Mouse (Mus musculus) left cerebral cortex, postnatal 14 days (tissue): ENCODE results near the gene Nfatc2ip. TPM values are rescaled to one million over a fixed set of nuclear protein-coding genes. Genes with fewer than 3 reads are reported as not detected.

Experiments
- microRNA-seq, 2 experiments: library from miRNA; unstranded; fragments of <30 nt; microRNA quantifications; one replicate each; pipeline ENCODE4 v1.2.0; 2022
- total RNA-seq, 2 experiments: library from RNA; stranded (reverse); gene quantifications; 2 replicates each; pipeline ENCODE4 v1.2.3; 2021

Nfatc2ip gene
- total RNA-seq, 2 experiments from 2014 or later: 5.1 to 7.4 TPM

Small RNA genes lying within 50 kb of the gene (microRNA-seq; reads per million reads assigned to microRNA genes)
- 0 to 0.26 reads per million in 2 experiments for gene Mir7058

Other genes starting within 250 kb of the Nfatc2ip start
- 100 to 1,000 TPM in 1 of 2 experiments, 10 to 100 TPM in 1; 97.8 to 106 TPM for gene Xpo6, start 196.2 kb downstream of the Nfatc2ip start, total RNA-seq
- 10 to 100 TPM; 94.8 to 95.4 TPM for gene Sbk1, start 124.1 kb downstream of the Nfatc2ip start, total RNA-seq
- gene Lat, start 27.2 kb downstream of the Nfatc2ip start, total RNA-seq: under 1 TPM; 0.30 to 0.33 TPM
- gene Spns1, start 19.3 kb downstream of the Nfatc2ip start, total RNA-seq: 10 to 100 TPM; 83.2 to 86.3 TPM
- gene Cd19, start 18.2 kb upstream of the Nfatc2ip start, total RNA-seq: not detected
- gene Rabep2, start 32.0 kb upstream of the Nfatc2ip start, total RNA-seq: 10 to 100 TPM; 11.4 to 12.6 TPM
- under 1 TPM in 1 of 2 experiments, not detected in 1; 0.21 TPM for gene Atp2a1, start 66.4 kb upstream of the Nfatc2ip start, total RNA-seq
- 10 to 100 TPM; 68.4 to 75.0 TPM for gene Sh2b1, start 78.7 kb upstream of the Nfatc2ip start, total RNA-seq
- 10 to 100 TPM; 81.4 to 87.8 TPM for gene Tufm, start 90.6 kb upstream of the Nfatc2ip start, total RNA-seq
- 100 to 1,000 TPM; 116 to 119 TPM for gene Atxn2l, start 106.7 kb upstream of the Nfatc2ip start, total RNA-seq
- gene Eif3c, start 169.7 kb upstream of the Nfatc2ip start, total RNA-seq: 100 to 1,000 TPM; 182 to 186 TPM
- gene Apobr, start 188.2 kb upstream of the Nfatc2ip start, total RNA-seq: under 1 TPM; 0.26 to 0.32 TPM
- 10 to 100 TPM; 20.4 to 21.5 TPM for gene Cln3, start 189.1 kb upstream of the Nfatc2ip start, total RNA-seq
- gene Il27, start 198.2 kb upstream of the Nfatc2ip start, total RNA-seq: not detected
- gene Nupr1, start 234.1 kb upstream of the Nfatc2ip start, total RNA-seq: 10 to 100 TPM; 11.5 to 15.9 TPM